Mouse (Mus musculus) Patski (cell line): ENCODE data around the gene Zbtb42. TPM values are rescaled to one million over a fixed set of nuclear protein-coding genes. Genes with fewer than 3 reads are reported as not detected.

Source experiments
- ATAC-seq: fragments of 100-300 bp; one replicate; pipeline ENCODE4 v1.8.0; 2021
- CTCF ChIA-PET: fragments of 350-600 bp; sonication (Branson Sonifier 250); formaldehyde crosslinking; loops from one replicate; lab custom pipeline; 2022; ENCODE audit warnings: inconsistent platforms; lab: Charles Lee
- POLR2A ChIA-PET: fragments of 350-600 bp; sonication (Branson Sonifier 250); formaldehyde crosslinking; loops from one replicate; lab custom pipeline; 2022; ENCODE audit warnings: antibody characterized with exemption, inconsistent platforms; lab: Charles Lee
- DNase-seq: peaks from one replicate; pipeline ENCODE4 v3.0.0-alpha.2; 2011; ENCODE audit warnings: low read depth, low spot score
- H3K27me3 ChIP-seq: fragments of 371-371 bp; one replicate; pipeline ENCODE4 v1.5.1; 2021
- CTCF ChIP-seq: fragments of 100-300 bp; IDR thresholded peaks from one replicate; pipeline ENCODE4 v1.5.1; 2021
- in situ Hi-C: fragments of 300-500 bp; cut with MboI; formaldehyde crosslinking; loops from 3 replicates; pipeline ENCODE4 v1.11.1; 2018; ENCODE audit warnings: low pct_unique_long_range_greater_than_20kb, mixed read lengths
- polyA plus RNA-seq: library from polyadenylated mRNA; unstranded; gene quantifications from one replicate; pipeline ENCODE4 v1.2.3, GENCODE M21; 2021

Zbtb42 gene
- polyA plus RNA-seq, 1 experiment from 2014 or later = 4.7 TPM

- CTCF ChIA-PET = interaction anchor here (0.8 to 1.1 kb wide), 2 partner anchors 10 to 13 kb away, joined by 3 read pairs; no protein-coding TSS in a partner anchor
- no peak for TF ChIP-seq CTCF
- in situ Hi-C loops = no loop called here
- POLR2A ChIA-PET = no interaction called here
- ATAC-seq (no peak), DNase-seq (no peak)
- no peaks in the 10 kb centered on the region for H3K27me3 ChIP-seq
Measured at GRCm38 (mm10) chr12:112717140-112717539, 38.5 kb downstream of the Zbtb42 start.

GRCm38 (mm10) chr12:112718995-112719394 lies 40.4 kb downstream of the Zbtb42 start:
- TF ChIP-seq CTCF = no peak
- H3K27me3 ChIP-seq = no peaks in the 10 kb centered on the region
- DNase-seq = no peak
- in situ Hi-C loops = no loop called here
- no peak for ATAC-seq
- CTCF ChIA-PET = no interaction called here
- POLR2A ChIA-PET = interaction anchor here (0.7 kb wide), 1 partner anchor 14 kb away, joined by 7 read pairs; no protein-coding TSS in a partner anchor

GRCm38 (mm10) chr12:112720216-112720615 lies 41.6 kb downstream of the Zbtb42 start, which contains the start of gene Cep170b:
TSS of gene Cep170b (plus strand) at chr12:112720455.
- H3K27me3 ChIP-seq = no peaks in the 10 kb centered on the region
- POLR2A ChIA-PET = interaction anchor here (0.7 kb wide), 1 partner anchor 897 kb away, joined by 3 read pairs; no protein-coding TSS in a partner anchor

GRCm38 (mm10) chr12:112720890-112721423 lies 42.3 kb downstream of the Zbtb42 start:
- in situ Hi-C loops = no loop called here
- ATAC-seq (peak; percentile 26), DNase-seq (no peak)
- ChIA-PET POLR2A (interaction anchor here (1.1 kb wide), 1 partner anchor 46 kb away, joined by 3 read pairs; the partner anchor contains the start of gene Akt1), CTCF (interaction anchor here (1.5 kb wide), 1 partner anchor 49 kb away, joined by 3 read pairs; no protein-coding TSS in a partner anchor)
- TF ChIP-seq CTCF = no peak
- no peaks in the 10 kb centered on the region for H3K27me3 ChIP-seq

More at GRCm38 (mm10) chr12:112720216-112720615, 41.6 kb downstream of the Zbtb42 start, which contains the start of gene Cep170b:
- no peak for TF ChIP-seq CTCF
- no peak for DNase-seq
- CTCF ChIA-PET = interaction anchor here (1.5 kb wide), 1 partner anchor 48 kb away, joined by 3 read pairs; no protein-coding TSS in a partner anchor
- ATAC-seq = no peak
- in situ Hi-C loops = no loop called here

- no peak for TF ChIP-seq CTCF
- no peak for DNase-seq
- in situ Hi-C loops = no loop called here
- peak; percentile 63 for ATAC-seq
- CTCF ChIA-PET = interaction anchor here (1.5 kb wide), 1 partner anchor 49 kb away, joined by 3 read pairs; no protein-coding TSS in a partner anchor
- POLR2A ChIA-PET = interaction anchor here (1.1 kb wide), 1 partner anchor 47 kb away, joined by 3 read pairs; the partner anchor contains the start of gene Akt1
- no peaks in the 10 kb centered on the region for H3K27me3 ChIP-seq
Measured at GRCm38 (mm10) chr12:112721424-112722239, 43.0 kb downstream of the Zbtb42 start.

GRCm38 (mm10) chr12:112722240-112723027 lies 43.8 kb downstream of the Zbtb42 start:
- DNase-seq (no peak), ATAC-seq (peak; percentile 28)
- in situ Hi-C loops = no loop called here
- no peak for TF ChIP-seq CTCF
- ChIA-PET POLR2A (no interaction called here), CTCF (interaction anchor here (1.5 kb wide), 1 partner anchor 22 kb away, joined by 3 read pairs; no protein-coding TSS in a partner anchor)
- no peaks in the 10 kb centered on the region for H3K27me3 ChIP-seq

GRCm38 (mm10) chr12:112723028-112723330 lies 44.4 kb downstream of the Zbtb42 start:
- CTCF ChIA-PET = interaction anchor here (1.5 kb wide), 1 partner anchor 22 kb away, joined by 3 read pairs; no protein-coding TSS in a partner anchor
- POLR2A ChIA-PET = no interaction called here
- no peak for DNase-seq
- ATAC-seq = no peak
- H3K27me3 ChIP-seq = no peaks in the 10 kb centered on the region
- in situ Hi-C loops = no loop called here
- no peak for TF ChIP-seq CTCF

GRCm38 (mm10) chr12:112723445-112723844 lies 44.8 kb downstream of the Zbtb42 start:
- in situ Hi-C loops = no loop called here
- DNase-seq = no peak
- CTCF ChIA-PET = interaction anchor here (1.4 to 1.5 kb wide), 3 partner anchors 19 to 21 kb away, joined by 3 to 6 read pairs (median 4); no protein-coding TSS in a partner anchor
- TF ChIP-seq CTCF = no peak
- no peaks in the 10 kb centered on the region for H3K27me3 ChIP-seq
- POLR2A ChIA-PET = no interaction called here
- ATAC-seq = no peak

GRCm38 (mm10) chr12:112724077-112724805 lies 45.6 kb downstream of the Zbtb42 start:
- ATAC-seq = peak; percentile 28
- in situ Hi-C loops = no loop called here
- TF ChIP-seq CTCF = no peak
- ChIA-PET POLR2A (no interaction called here), CTCF (interaction anchor here (0.6 to 1.5 kb wide), 7 partner anchors 10 to 79 kb away, joined by 3 to 6 read pairs (median 3); no protein-coding TSS in a partner anchor)
- no peaks in the 10 kb centered on the region for H3K27me3 ChIP-seq
- DNase-seq = no peak
